Mouse (Mus musculus): ENCODE measurements at regions not wholly inside any gene's neighbourhood (a gene's known extent, or its start where the extent isn't known, plus 50 kb on each side); places are given as distances from the start of the nearest gene placed in this dataset.

DNA sequence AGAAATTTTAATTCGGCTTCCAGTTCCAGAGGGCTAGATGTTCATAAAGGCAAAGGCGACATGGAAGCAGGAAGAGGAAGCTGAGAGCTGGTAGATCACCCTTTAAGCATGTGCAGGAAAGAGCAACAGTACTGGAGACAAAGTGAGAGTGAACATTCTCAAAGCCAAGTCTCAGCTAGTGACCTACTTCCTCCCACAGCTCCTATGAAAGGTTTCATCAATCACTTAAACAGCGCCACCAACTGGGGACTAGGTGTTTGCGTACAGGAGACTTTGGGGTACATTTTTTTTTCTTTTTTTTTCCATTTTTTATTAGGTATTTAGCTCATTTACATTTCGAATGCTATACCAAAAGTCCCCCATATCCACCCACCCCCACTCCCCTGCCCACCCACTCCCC is 61.7 kb upstream of the Gucy1a1 start:
- no peak for DNase-seq (ENCODE audit: low read depth, low spot score)

Measured in telencephalon, adult 2 months (tissue).